Mouse (Mus musculus): ENCODE measurements around the gene Tcap.

- no peak for TF ChIP-seq CTCF (IDR thresholded peaks at IDR 0.05; ENCODE audit: borderline replicate concordance, insufficient read depth, low read length)
- TF ChIP-seq POLR2A (IDR thresholded peaks at IDR 0.05; ENCODE audit: low read depth, low read length), result no peak
These were observed 25.8 kb downstream of the Tcap start for GRCm38 (mm10) chr11:98409341-98409822.

All from embryonic fibroblast, embryonic 13.5 days (primary cell).